Mouse (Mus musculus): ENCODE data around the gene Sycp2. TPM values are rescaled to one million over a fixed set of nuclear protein-coding genes. Genes with fewer than 3 reads are reported as not detected.
"Not testable (repeated sequence)": the region's sequence is repeated elsewhere in the genome, so short reads cannot be mapped to it uniquely, and the experiment has no call there.

The Sycp2 gene
- polyA plus RNA-seq, 1 experiment from 2014 or later: 0.18 TPM

DNA sequence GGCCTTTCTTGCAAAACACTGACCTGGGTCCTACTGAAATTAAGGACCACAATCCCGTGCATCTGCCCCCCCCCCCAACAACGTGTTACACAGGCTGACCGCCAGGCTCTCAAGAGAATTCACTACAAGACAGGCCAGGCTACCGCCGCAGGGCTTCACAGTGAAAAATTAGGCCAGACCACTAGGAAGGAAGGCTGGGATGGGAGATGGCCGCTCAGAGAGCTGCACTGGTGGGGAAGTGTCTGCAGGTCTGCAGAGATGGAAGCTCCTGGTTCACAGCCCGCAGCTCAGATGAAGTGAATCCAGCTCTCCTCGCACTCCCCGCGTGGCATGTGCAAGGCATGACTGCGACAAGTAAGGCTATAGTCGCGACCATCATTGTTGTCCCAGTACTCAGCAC, 5.6 kb upstream of the Sycp2 start:
- H3K9ac ChIP-seq: 0 out of 2 replicates have a peak overlapping the region, but pooled peaks have one; percentile 64
- 0 out of 2 replicates have a peak, but pooled peaks have one; percentile 1 for ATAC-seq

GRCm38 (mm10) chr2:178412598-178412997, 5.1 kb upstream of the Sycp2 start:
- H3K4me2 ChIP-seq (replicated peaks): peak overlapping the region; percentile 100
- no peak for ATAC-seq
- 43% methylated on average over 6 of the region's 6 CpGs for WGBS

More for the DNA sequence above, 5.6 kb upstream of the Sycp2 start:
- Histone ChIP-seq H3K4me1 (replicated peaks) (peaks cover 37% of the 10 kb centered on the region), H3K36me3 (0 out of 2 replicates have a peak, but pooled peaks cover 2% of the 10 kb centered on the region), H3K4me3 (replicated peaks) (peak overlapping the region; percentile 68), H3K27ac (peak overlapping the region; percentile 17; the same call in 1 of the 2 replicates), H3K9me3 (no peaks in the 10 kb centered on the region), H3K4me2 (replicated peaks) (peak overlapping the region; percentile 100), H3K27me3 (replicated peaks) (no peaks in the 10 kb centered on the region; the same call in 1 of the 2 replicates)
- WGBS: 57% methylated on average over 13 of the region's 13 CpGs

DNA sequence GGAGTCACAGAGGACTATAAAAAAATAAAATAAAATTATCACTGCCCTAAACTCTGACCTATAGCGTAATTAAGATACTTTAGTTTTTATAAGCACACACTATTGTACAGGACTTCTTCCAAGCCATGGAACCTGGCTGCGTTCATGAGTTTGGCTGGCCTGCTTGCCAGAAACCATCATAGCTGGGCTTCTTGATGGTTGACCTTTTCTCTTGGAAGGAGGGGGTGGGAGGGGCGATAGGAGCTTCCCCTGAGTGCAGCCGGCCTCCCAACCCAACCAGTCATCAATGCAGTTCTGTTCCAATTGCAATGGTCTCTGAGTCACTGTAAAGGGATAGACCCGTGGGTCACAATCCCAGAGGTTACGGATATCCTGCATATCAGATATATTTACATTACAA, 2.8 kb upstream of the Sycp2 start:
- Histone ChIP-seq H3K36me3 (no peaks in the 10 kb centered on the region), H3K4me3 (replicated peaks) (no peak overlapping the region)

More at GRCm38 (mm10) chr2:178412598-178412997, 5.1 kb upstream of the Sycp2 start:
- no peak overlapping the region for H3K4me3 ChIP-seq (replicated peaks)
- no peak overlapping the region for H3K9ac ChIP-seq
- H3K4me1 ChIP-seq (replicated peaks): peaks cover 37% of the 10 kb centered on the region
- no peaks in the 10 kb centered on the region for H3K36me3 ChIP-seq
- no peaks in the 10 kb centered on the region for H3K9me3 ChIP-seq
- no peaks in the 10 kb centered on the region; the same call in 1 of the 2 replicates for H3K27me3 ChIP-seq (replicated peaks)
- 0 out of 2 replicates have a peak overlapping the region, but pooled peaks have one; percentile 17 for H3K27ac ChIP-seq

GRCm38 (mm10) chr2:178409024-178409423, 1.5 kb upstream of the Sycp2 start:
- 32% methylated on average over 1 of the region's 1 CpGs for whole genome bisulfite sequencing

More for the DNA sequence above, 2.8 kb upstream of the Sycp2 start:
- H3K4me1 ChIP-seq (replicated peaks): peaks cover 26% of the 10 kb centered on the region
- no peaks in the 10 kb centered on the region; the same call in 1 of the 2 replicates for H3K27me3 ChIP-seq (replicated peaks)
- WGBS: 77% methylated on average over 6 of the region's 6 CpGs
- H3K9me3 ChIP-seq: 0 out of 2 replicates have a peak, but pooled peaks cover 2% of the 10 kb centered on the region
- no peak overlapping the region for H3K27ac ChIP-seq
- no peak for ATAC-seq
- H3K4me2 ChIP-seq (replicated peaks): no peak overlapping the region
- H3K9ac ChIP-seq: no peak overlapping the region

GRCm38 (mm10) chr2:178342597-178342996, 64.9 kb downstream of the Sycp2 start:
- no peak overlapping the region for H3K27ac ChIP-seq
- WGBS: 31% methylated on average over 4 of the region's 4 CpGs
- H3K4me2 ChIP-seq (replicated peaks): 0 out of 2 replicates have a peak overlapping the region, but pooled peaks have one; percentile 1
- no peaks in the 10 kb centered on the region for H3K4me1 ChIP-seq (replicated peaks)
- H3K36me3 ChIP-seq: no peaks in the 10 kb centered on the region
- H3K9me3 ChIP-seq: no peaks in the 10 kb centered on the region
- ATAC-seq: peak; percentile 89
- H3K4me3 ChIP-seq (replicated peaks): no peak overlapping the region
- H3K9ac ChIP-seq: no peak overlapping the region
- no peaks in the 10 kb centered on the region for H3K27me3 ChIP-seq (replicated peaks)

More at GRCm38 (mm10) chr2:178409024-178409423, 1.5 kb upstream of the Sycp2 start:
- Histone ChIP-seq H3K9ac (no peak overlapping the region), H3K9me3 (0 out of 2 replicates have a peak, but pooled peaks cover 2% of the 10 kb centered on the region), H3K27ac (no peak overlapping the region), H3K4me1 (replicated peaks) (peaks cover 17% of the 10 kb centered on the region), H3K4me2 (replicated peaks) (no peak overlapping the region), H3K4me3 (replicated peaks) (no peak overlapping the region), H3K36me3 (no peaks in the 10 kb centered on the region), H3K27me3 (replicated peaks) (no peaks in the 10 kb centered on the region; the same call in 1 of the 2 replicates)
- no peak for ATAC-seq

- H3K4me3 ChIP-seq (replicated peaks); H3K9me3 ChIP-seq; H3K27ac ChIP-seq; H3K9ac ChIP-seq; H3K27me3 ChIP-seq (replicated peaks); H3K36me3 ChIP-seq; H3K4me1 ChIP-seq (replicated peaks): not testable (repeated sequence)
- 0 out of 2 replicates have a peak overlapping the region, but pooled peaks have one; percentile 1 for H3K4me2 ChIP-seq (replicated peaks)
- peak; percentile 81 for ATAC-seq
Observed at GRCm38 (mm10) chr2:178342105-178342504, 65.4 kb downstream of the Sycp2 start.

DNA sequence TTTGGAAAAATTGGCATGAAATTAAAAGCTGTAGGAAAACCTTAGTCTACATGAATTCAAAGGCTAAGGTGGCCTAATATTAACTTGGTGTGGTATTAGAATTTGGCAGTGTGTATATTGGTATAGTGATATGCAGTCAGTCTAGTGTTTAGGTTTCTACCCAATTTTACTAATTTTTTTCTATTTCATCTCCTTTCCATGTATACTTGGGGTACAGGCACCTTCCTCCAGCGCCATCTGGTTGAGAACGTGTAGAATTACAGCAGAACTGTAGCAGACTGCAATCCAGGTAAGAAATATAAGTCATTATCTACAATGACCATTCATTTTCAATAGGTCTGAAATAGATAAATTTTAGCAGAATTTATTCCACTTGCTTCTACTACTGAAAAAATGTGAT, 68.4 kb downstream of the Sycp2 start:
- no peak overlapping the region for H3K4me2 ChIP-seq (replicated peaks)
- H3K4me3 ChIP-seq (replicated peaks): no peak overlapping the region
- WGBS: 0% methylated on average over 2 of the region's 2 CpGs
- H3K27ac ChIP-seq: no peak overlapping the region
- no peak overlapping the region for H3K9ac ChIP-seq
- H3K9me3 ChIP-seq: no peaks in the 10 kb centered on the region
- no peaks in the 10 kb centered on the region for H3K27me3 ChIP-seq (replicated peaks)
- H3K4me1 ChIP-seq (replicated peaks): no peaks in the 10 kb centered on the region
- ATAC-seq: no peak
- no peaks in the 10 kb centered on the region for H3K36me3 ChIP-seq

GRCm38 (mm10) chr2:178337878-178338277, 69.6 kb downstream of the Sycp2 start:
- no peak for ATAC-seq
- no peaks in the 10 kb centered on the region for H3K36me3 ChIP-seq
- H3K27me3 ChIP-seq (replicated peaks): no peaks in the 10 kb centered on the region
- H3K4me3 ChIP-seq (replicated peaks): no peak overlapping the region
- H3K9ac ChIP-seq: no peak overlapping the region
- no peaks in the 10 kb centered on the region for H3K4me1 ChIP-seq (replicated peaks)
- H3K27ac ChIP-seq: no peak overlapping the region
- no peaks in the 10 kb centered on the region for H3K9me3 ChIP-seq
- H3K4me2 ChIP-seq (replicated peaks): no peak overlapping the region
- WGBS: 41% methylated on average over 1 of the region's 1 CpGs

- Histone ChIP-seq H3K4me1 (replicated peaks) (peaks cover 12% of the 10 kb centered on the region), H3K9ac (no peak overlapping the region), H3K4me3 (replicated peaks) (no peak overlapping the region), H3K27ac (no peak overlapping the region), H3K27me3 (replicated peaks) (no peaks in the 10 kb centered on the region), H3K4me2 (replicated peaks) (no peak overlapping the region), H3K36me3 (no peaks in the 10 kb centered on the region), H3K9me3 (no peaks in the 10 kb centered on the region)
- no peak for ATAC-seq
- WGBS: 59% methylated on average over 1 of the region's 1 CpGs
Observed at GRCm38 (mm10) chr2:178329986-178330385, 77.5 kb downstream of the Sycp2 start.

DNA sequence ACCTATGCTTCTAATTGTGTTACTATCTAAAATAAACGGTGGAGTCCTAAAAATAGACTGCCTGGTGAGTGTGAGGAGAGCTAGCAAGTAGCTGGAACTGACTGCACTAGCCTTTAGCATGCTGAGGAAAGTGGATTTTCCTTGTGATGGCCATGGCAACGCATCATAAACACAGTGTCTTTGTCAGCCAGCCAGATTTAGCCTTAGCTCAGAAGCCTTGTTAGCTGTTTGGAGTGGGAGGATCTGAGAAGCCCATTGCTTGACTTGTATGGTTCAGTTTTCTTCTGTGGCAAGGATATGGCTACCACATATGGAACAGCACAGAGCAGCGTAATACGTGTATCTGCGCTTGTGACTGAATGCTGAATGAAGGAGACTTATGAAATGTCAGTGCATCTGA, 77.9 kb downstream of the Sycp2 start:
- Histone ChIP-seq H3K27ac (no peak overlapping the region), H3K36me3 (no peaks in the 10 kb centered on the region), H3K9ac (no peak overlapping the region), H3K4me1 (replicated peaks) (peaks cover 12% of the 10 kb centered on the region), H3K9me3 (no peaks in the 10 kb centered on the region), H3K27me3 (replicated peaks) (no peaks in the 10 kb centered on the region), H3K4me2 (replicated peaks) (no peak overlapping the region), H3K4me3 (replicated peaks) (no peak overlapping the region)
- ATAC-seq: no peak
- 71% methylated on average over 5 of the region's 5 CpGs for WGBS

- WGBS: 7% methylated on average over 12 of the region's 12 CpGs
Observed at GRCm38 (mm10) chr2:178327466-178328040, 79.9 kb downstream of the Sycp2 start.

DNA sequence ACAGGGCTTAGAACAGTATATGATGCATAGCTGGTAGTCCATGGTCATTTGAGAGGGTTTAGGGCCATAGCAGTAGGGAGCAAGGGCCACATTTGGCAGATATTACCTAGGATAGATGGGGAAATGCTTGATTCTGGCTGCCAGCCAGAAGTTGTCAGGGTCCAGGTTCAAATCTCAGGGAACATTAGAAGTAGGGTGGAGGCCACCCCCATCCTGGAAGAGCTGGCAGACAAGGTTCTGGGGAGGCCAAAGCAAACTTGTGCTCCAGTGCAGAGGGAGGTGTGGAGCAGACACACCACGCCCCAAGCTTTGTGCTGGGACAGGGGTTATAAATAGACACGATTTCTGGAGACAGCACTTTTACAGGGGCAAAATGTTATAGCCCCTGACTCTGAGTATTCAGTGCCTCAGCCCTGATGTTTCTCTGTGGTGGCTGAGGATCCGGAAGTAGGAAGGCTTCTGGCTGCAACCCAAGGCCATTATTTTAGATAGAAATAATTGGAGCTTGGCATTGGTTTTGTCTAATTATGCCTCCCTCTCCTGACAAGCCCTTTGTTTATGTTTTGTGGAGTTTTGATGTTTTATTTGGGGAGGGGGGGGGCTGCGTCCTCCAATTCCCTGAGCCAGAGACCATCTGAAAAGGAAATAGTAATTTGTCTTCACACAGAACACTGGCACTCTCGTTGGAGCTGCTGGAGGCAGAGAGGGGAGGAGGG, 80.6 kb downstream of the Sycp2 start:
- H3K27me3 ChIP-seq (replicated peaks): no peaks in the 10 kb centered on the region
- peak overlapping the region; percentile 29 for H3K4me2 ChIP-seq (replicated peaks)
- WGBS: 4% methylated on average over 5 of the region's 5 CpGs
- ATAC-seq: peak; percentile 26; the same call in 1 of the 2 replicates
- H3K36me3 ChIP-seq: no peaks in the 10 kb centered on the region
- H3K4me1 ChIP-seq (replicated peaks): peaks cover 12% of the 10 kb centered on the region
- H3K9ac ChIP-seq: no peak overlapping the region
- H3K9me3 ChIP-seq: no peaks in the 10 kb centered on the region
- no peak overlapping the region for H3K4me3 ChIP-seq (replicated peaks)
- H3K27ac ChIP-seq: no peak overlapping the region

More at GRCm38 (mm10) chr2:178327466-178328040, 79.9 kb downstream of the Sycp2 start:
- no peaks in the 10 kb centered on the region for H3K27me3 ChIP-seq (replicated peaks)
- peaks cover 12% of the 10 kb centered on the region for H3K4me1 ChIP-seq (replicated peaks)
- peak overlapping the region; percentile 29 for H3K4me2 ChIP-seq (replicated peaks)
- ATAC-seq: peak; percentile 98
- no peak overlapping the region for H3K9ac ChIP-seq
- no peaks in the 10 kb centered on the region for H3K9me3 ChIP-seq
- H3K4me3 ChIP-seq (replicated peaks): no peak overlapping the region
- no peak overlapping the region for H3K27ac ChIP-seq
- H3K36me3 ChIP-seq: no peaks in the 10 kb centered on the region
